Mouse (Mus musculus) intestine, embryonic 16.5 days (tissue): ENCODE measurements around the gene Rbm39. TPM values are rescaled to one million over a fixed set of nuclear protein-coding genes. Genes with fewer than 3 reads are reported as not detected.
"Not testable (repeated sequence)": the region's sequence is repeated elsewhere in the genome, so short reads cannot be mapped to it uniquely, and the experiment has no call there.

Experiments
- ATAC-seq: fragments of 200-750 bp; cut with Nextera tagmentation; 2 replicates; pipeline ENCODE4 v1.8.0; 2017; ENCODE audit warnings: moderate TSS enrichment, moderate library complexity
- H3K27ac ChIP-seq: fragments of 300-500 bp; sonication (generic); 2 replicates; pipeline ENCODE4 v1.5.1; 2014; ENCODE audit warnings: mild to moderate bottlenecking, low read length
- H3K27me3 ChIP-seq: fragments of 300-500 bp; sonication (generic); replicated peaks from 2 replicates; pipeline ENCODE4 v1.6.1; 2014; ENCODE audit warnings: low read length, control low read depth, mixed read lengths; ENCODE audit not compliant: control insufficient read depth, insufficient read depth
- H3K36me3 ChIP-seq: fragments of 300-500 bp; sonication (generic); 2 replicates; pipeline ENCODE4 v1.6.1; 2014; ENCODE audit warnings: low read length, control low read depth; ENCODE audit not compliant: control insufficient read depth, insufficient read depth
- H3K4me1 ChIP-seq: fragments of 300-500 bp; sonication (generic); 2 replicates; pipeline ENCODE4 v1.6.1; 2014; ENCODE audit warnings: low read length, control low read depth, mixed read lengths; ENCODE audit not compliant: control insufficient read depth, insufficient read depth
- H3K4me2 ChIP-seq: fragments of 300-500 bp; sonication (generic); 2 replicates; pipeline ENCODE4 v1.6.1; 2014; ENCODE audit warnings: low read depth, low read length, control low read depth
- H3K4me3 ChIP-seq: fragments of 300-500 bp; sonication (generic); 2 replicates; pipeline ENCODE4 v1.5.1; 2014; ENCODE audit warnings: mild to moderate bottlenecking, low read length
- H3K9ac ChIP-seq: fragments of 300-500 bp; sonication (generic); 2 replicates; pipeline ENCODE4 v1.6.1; 2014; ENCODE audit warnings: low read depth, low read length
- H3K9me3 ChIP-seq: fragments of 300-500 bp; sonication (generic); 2 replicates; pipeline ENCODE4 v1.6.1; 2016; ENCODE audit warnings: low read length, control low read depth; ENCODE audit not compliant: control insufficient read depth
- WGBS: fragments of 180-500 bp; shearing (Covaris S2); extraction: QIAGEN DNeasy Blood & Tissue Kit; methylation state at CpG from one replicate; pipeline ENCODE4 v1.1.7; 2014; 5-methylcytosine and 5-hydroxymethylcytosine counted together
- polyA plus RNA-seq: library from polyadenylated mRNA; unstranded; fragments of >200 nt; fragmentation: Nextera tagmentation; extraction: Ambion mirVana; gene quantifications from 2 replicates; pipeline ENCODE4 v1.2.1, GENCODE M21; 2015

Gene Rbm39
- polyA plus RNA-seq, 1 experiment from 2014 or later: 473 TPM

DNA sequence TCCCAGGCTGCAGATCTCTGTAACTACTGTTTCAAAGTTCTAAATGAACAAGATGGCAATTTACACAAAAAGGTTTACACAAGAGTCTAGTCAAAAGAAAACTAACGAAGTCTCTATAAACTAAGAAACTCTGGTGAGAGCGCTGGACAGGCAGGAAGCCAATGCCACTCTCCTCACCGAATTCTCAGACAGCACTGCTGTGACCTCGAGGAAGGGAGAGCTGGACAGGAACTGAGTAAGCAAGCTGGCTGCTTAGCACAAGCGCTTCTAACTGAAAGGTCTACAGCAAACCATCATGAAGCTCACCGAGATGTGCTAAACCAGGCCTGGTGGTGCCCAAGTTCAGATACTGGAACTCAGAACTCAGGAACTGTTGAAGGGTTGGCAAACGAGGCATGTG lies 9.2 kb upstream of the Rbm39 start:
- not testable (repeated sequence) for H3K27ac ChIP-seq, H3K9ac ChIP-seq, H3K4me3 ChIP-seq, H3K27me3 ChIP-seq, H3K9me3 ChIP-seq, H3K4me2 ChIP-seq, H3K36me3 ChIP-seq, ATAC-seq, H3K4me1 ChIP-seq
- WGBS: 66% methylated on average over 7 of the region's 7 CpGs

- ATAC-seq: no peak
- peaks cover 11% of the 10 kb centered on the region for H3K4me1 ChIP-seq
- no peaks in the 10 kb centered on the region for H3K27me3 ChIP-seq
- no peak overlapping the region for H3K9ac ChIP-seq
- peaks cover 2% of the 10 kb centered on the region; the same call in 1 of the 2 replicates for H3K36me3 ChIP-seq
- no peaks in the 10 kb centered on the region for H3K9me3 ChIP-seq
- H3K4me2 ChIP-seq: no peak overlapping the region
- H3K27ac ChIP-seq: no peak overlapping the region
- WGBS: 84% methylated on average over 2 of the region's 2 CpGs
- H3K4me3 ChIP-seq: no peak overlapping the region
Measured at GRCm38 (mm10) chr2:156181592-156181991, 1.6 kb upstream of the Rbm39 start.

DNA sequence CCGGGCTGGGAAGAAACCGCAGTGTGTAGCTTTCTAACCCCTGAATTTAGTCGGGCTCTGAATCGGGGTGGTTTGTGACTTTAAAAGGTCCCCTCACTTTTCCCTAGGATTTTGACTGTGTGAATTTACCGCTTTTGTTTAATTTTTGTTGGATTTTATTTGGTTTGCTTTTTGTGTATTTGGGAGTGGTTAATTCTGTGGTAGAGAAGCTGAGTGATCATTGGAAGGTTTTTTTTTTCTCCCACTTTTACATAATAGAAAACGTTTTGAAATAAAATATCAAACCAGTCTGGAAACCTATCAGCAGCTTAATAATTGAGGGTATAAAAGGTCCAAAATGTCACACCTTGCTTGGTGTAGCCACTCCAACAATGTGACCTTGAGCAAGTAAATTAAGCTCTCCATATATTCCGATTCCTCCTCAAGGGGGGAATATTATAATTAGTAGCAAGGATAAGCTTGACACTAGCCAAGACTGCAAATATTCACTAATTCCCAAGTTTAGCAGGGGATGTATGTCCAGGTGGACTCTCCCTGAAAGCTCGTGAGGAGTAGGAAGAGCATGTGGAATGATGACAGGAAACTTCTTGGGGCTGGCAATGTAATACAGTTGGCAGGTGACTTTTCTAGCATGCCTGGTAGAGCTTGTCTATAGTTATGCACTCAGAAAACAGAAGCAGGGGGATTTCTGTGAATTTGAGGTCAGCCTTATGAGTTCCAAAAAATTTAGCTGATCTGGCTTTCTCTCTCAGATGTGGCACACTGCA lies 969 bp upstream of the Rbm39 start:
- H3K4me2 ChIP-seq: peak overlapping the region; percentile 64
- peak overlapping the region; percentile 83 for H3K9ac ChIP-seq
- H3K27ac ChIP-seq: peak overlapping the region; percentile 93
- H3K36me3 ChIP-seq: peaks cover 2% of the 10 kb centered on the region; the same call in 1 of the 2 replicates
- WGBS: 10% methylated on average over 8 of the region's 8 CpGs
- peak overlapping the region; percentile 68 for H3K4me3 ChIP-seq
- ATAC-seq: no peak; the same call in 1 of the 2 replicates
- peaks cover 11% of the 10 kb centered on the region for H3K4me1 ChIP-seq
- no peaks in the 10 kb centered on the region for H3K27me3 ChIP-seq
- no peaks in the 10 kb centered on the region for H3K9me3 ChIP-seq

GRCm38 (mm10) chr2:156179796-156180093 lies 293 bp downstream of the Rbm39 start:
- WGBS: under 1% methylated on average over 41 of the region's 41 CpGs

DNA sequence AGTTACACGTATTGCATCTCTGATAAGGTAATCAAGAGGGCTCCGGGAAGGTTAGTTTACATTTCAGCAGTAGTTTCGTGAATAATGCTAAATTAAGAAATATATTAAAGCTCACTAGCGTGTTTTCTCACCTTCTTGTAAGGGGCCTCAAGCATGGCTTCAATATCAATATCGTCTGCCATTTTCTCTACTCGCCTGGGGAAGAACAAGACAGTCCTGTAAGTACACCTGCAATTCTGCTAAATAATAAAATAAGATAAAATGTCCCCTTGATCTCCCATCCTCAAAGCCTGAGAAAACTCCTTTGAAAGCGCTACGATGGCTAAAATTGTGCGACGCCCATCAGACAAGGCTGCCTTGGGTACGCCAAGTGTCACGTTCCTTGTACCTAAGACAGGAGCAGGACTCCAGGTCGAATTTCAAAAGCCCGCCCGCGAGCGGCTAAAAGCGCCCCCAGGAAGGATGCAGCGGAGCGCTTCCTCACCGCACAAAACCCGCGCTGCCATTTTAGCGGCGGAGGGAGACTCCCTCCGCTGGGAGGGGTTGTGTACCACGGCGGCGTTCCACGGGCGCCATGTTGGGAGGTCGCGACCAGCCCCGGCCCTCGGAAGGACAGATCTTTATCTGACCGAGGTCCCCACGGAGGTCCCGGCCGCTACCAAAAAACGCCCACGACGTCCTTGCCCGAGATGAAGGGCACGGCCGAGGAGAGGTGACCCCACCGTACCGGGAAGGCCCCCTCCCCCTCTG lies 817 bp downstream of the Rbm39 start:
- ATAC-seq: peak; percentile 42
- peaks cover 2% of the 10 kb centered on the region; the same call in 1 of the 2 replicates for H3K36me3 ChIP-seq
- peak overlapping the region; percentile 100 for H3K9ac ChIP-seq
- peak overlapping the region; percentile 57 for H3K4me2 ChIP-seq
- H3K4me1 ChIP-seq: peaks cover 11% of the 10 kb centered on the region
- H3K9me3 ChIP-seq: no peaks in the 10 kb centered on the region
- H3K27me3 ChIP-seq: no peaks in the 10 kb centered on the region
- H3K4me3 ChIP-seq: peak overlapping the region; percentile 98
- H3K27ac ChIP-seq: peak overlapping the region; percentile 96
- WGBS: under 1% methylated on average over 47 of the region's 47 CpGs

More at GRCm38 (mm10) chr2:156179796-156180093, 293 bp downstream of the Rbm39 start:
- no peaks in the 10 kb centered on the region for H3K27me3 ChIP-seq
- peak overlapping the region; percentile 96 for H3K27ac ChIP-seq
- no peaks in the 10 kb centered on the region for H3K9me3 ChIP-seq
- H3K36me3 ChIP-seq: peaks cover 2% of the 10 kb centered on the region; the same call in 1 of the 2 replicates
- H3K9ac ChIP-seq: peak overlapping the region; percentile 100
- no peak; the same call in 1 of the 2 replicates for ATAC-seq
- no peak overlapping the region for H3K4me2 ChIP-seq
- H3K4me1 ChIP-seq: peaks cover 11% of the 10 kb centered on the region
- H3K4me3 ChIP-seq: peak overlapping the region; percentile 98

GRCm38 (mm10) chr2:156177651-156178050 lies 2.4 kb downstream of the Rbm39 start:
- no peak for ATAC-seq
- Histone ChIP-seq H3K4me3 (peak overlapping the region; percentile 30), H3K4me1 (peaks cover 11% of the 10 kb centered on the region), H3K9me3 (no peaks in the 10 kb centered on the region), H3K9ac (no peak overlapping the region), H3K4me2 (peak overlapping the region; percentile 55), H3K27ac (no peak overlapping the region), H3K36me3 (peaks cover 4% of the 10 kb centered on the region; the same call in 1 of the 2 replicates), H3K27me3 (no peaks in the 10 kb centered on the region)
- 62% methylated on average over 7 of the region's 7 CpGs for WGBS

DNA sequence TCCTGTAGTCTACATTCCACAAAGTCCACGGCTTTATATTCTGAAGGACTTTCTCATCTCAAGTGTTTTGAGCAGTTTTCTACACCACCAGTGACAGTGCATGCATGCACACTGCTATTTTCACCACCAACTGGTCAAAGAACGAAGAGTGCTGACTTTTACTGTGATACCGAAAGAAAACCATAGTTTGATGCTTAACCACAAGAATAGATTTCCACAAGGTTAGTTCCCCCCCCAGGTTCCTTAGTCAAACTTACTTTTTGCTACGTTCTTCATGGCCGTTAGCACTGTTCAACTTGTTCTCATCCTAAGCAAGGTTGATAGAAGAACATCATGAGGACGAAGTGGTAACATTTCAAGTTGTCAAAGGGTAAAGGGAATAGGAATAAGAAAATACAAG lies 3.0 kb downstream of the Rbm39 start:
- 78% methylated on average over 6 of the region's 6 CpGs for WGBS
- Histone ChIP-seq H3K27me3 (no peaks in the 10 kb centered on the region), H3K27ac (no peak overlapping the region), H3K9me3 (no peaks in the 10 kb centered on the region), H3K9ac (no peak overlapping the region), H3K4me3 (no peak overlapping the region), H3K36me3 (peaks cover 5% of the 10 kb centered on the region; the same call in 1 of the 2 replicates), H3K4me2 (no peak overlapping the region), H3K4me1 (peaks cover 11% of the 10 kb centered on the region)
- ATAC-seq: no peak

- H3K4me1 ChIP-seq: no peaks in the 10 kb centered on the region
- H3K9me3 ChIP-seq: no peaks in the 10 kb centered on the region
- H3K27ac ChIP-seq: no peak overlapping the region
- H3K4me2 ChIP-seq: no peak overlapping the region
- no peaks in the 10 kb centered on the region for H3K27me3 ChIP-seq
- WGBS: 92% methylated on average over 5 of the region's 5 CpGs
- no peak overlapping the region for H3K4me3 ChIP-seq
- H3K36me3 ChIP-seq: peaks cover 14% of the 10 kb centered on the region
- ATAC-seq: no peak
- no peak overlapping the region for H3K9ac ChIP-seq
Measured at GRCm38 (mm10) chr2:156166557-156166956, 13.5 kb downstream of the Rbm39 start.

GRCm38 (mm10) chr2:156165478-156165877 lies 14.6 kb downstream of the Rbm39 start:
- ATAC-seq: no peak
- Histone ChIP-seq H3K27ac (no peak overlapping the region), H3K9ac (no peak overlapping the region), H3K36me3 (peaks cover 12% of the 10 kb centered on the region), H3K4me3 (no peak overlapping the region), H3K27me3 (no peaks in the 10 kb centered on the region), H3K9me3 (no peaks in the 10 kb centered on the region), H3K4me2 (no peak overlapping the region), H3K4me1 (no peaks in the 10 kb centered on the region)
- 92% methylated on average over 1 of the region's 1 CpGs for WGBS
